Mouse (Mus musculus): Measurements from ENCODE around the gene Gm49354.

GRCm38 (mm10) chr13:59770847-59771246, 11.2 kb downstream of the Gm49354 start:
- TF ChIP-seq CTCF (IDR thresholded peaks at IDR 0.05; ENCODE audit: control insufficient read depth, insufficient read depth, insufficient read length), result no peak
- no peak for TF ChIP-seq MAX (IDR thresholded peaks at IDR 0.05)
- no peak for TF ChIP-seq CEBPB (IDR thresholded peaks at IDR 0.05; ENCODE audit: low read depth)
- TF ChIP-seq MYOG (IDR thresholded peaks at IDR 0.05; ENCODE audit: control insufficient read depth, extremely low read depth, insufficient read length), result no peak
- TF ChIP-seq USF1 (IDR thresholded peaks at IDR 0.05; ENCODE audit: low read depth), result no peak
- no peak for TF ChIP-seq MYOD1 (IDR thresholded peaks at IDR 0.05; ENCODE audit: control insufficient read depth, insufficient read length, low read depth)
- TF ChIP-seq FOSL1 (IDR thresholded peaks at IDR 0.05; ENCODE audit: insufficient read depth, low read length, poor library complexity, severe bottlenecking), result no peak
